In genomic region chr7:16119569-16120261, GRCm38 (mm10) we compare ENCODE assay signal across 8 mouse cellular contexts. TPM values are rescaled to one million over a fixed set of nuclear protein-coding genes. Genes with fewer than 3 reads are reported as not detected.
DNase-seq lines count a peak whose midpoint lies in the region; ATAC-seq lines count a peak whose summit lies in the region.

TSS of gene Kptn (plus strand) at chr7:16119895.

- H3K4me3 ChIP-seq in intestine, embryonic 14.5 days (ENCODE audit: low read depth, low read length) = peak within 1 kb of the TSS; percentile 88

- peaks cover 4% of the 10 kb centered on the region for H3K4me1 ChIP-seq in intestine, embryonic 14.5 days (replicated peaks; ENCODE audit: control insufficient read depth, insufficient read depth, low read length)

- 2% methylated on average over 33 of the region's 33 CpGs for WGBS in intestine, embryonic 14.5 days

- peak within 1 kb of the TSS; percentile 57 for H3K4me2 ChIP-seq in intestine, embryonic 14.5 days (ENCODE audit: low read length)

- H3K9ac ChIP-seq in intestine, embryonic 14.5 days (ENCODE audit: low read length) = peak within 1 kb of the TSS; percentile 74

- peak; percentile 88 for ATAC-seq in intestine, embryonic 14.5 days (replicated peaks; ENCODE audit: low FRiP score, low TSS enrichment, low read depth)

- H3K36me3 ChIP-seq in intestine, embryonic 14.5 days (ENCODE audit: control insufficient read depth, insufficient read depth, low read length) = peaks cover 44% of the 10 kb centered on the region

- H3K9me3 ChIP-seq in intestine, embryonic 14.5 days (ENCODE audit: control insufficient read depth, low read length) = no peaks in the 10 kb centered on the region

- no peaks in the 10 kb centered on the region for H3K27me3 ChIP-seq in intestine, embryonic 14.5 days (replicated peaks; ENCODE audit: control insufficient read depth, insufficient read depth, low read length)

- intact Hi-C loops in left cerebral cortex, postnatal 14 days (cut with DNase I) = no loop called here

- H3K27ac ChIP-seq in intestine, embryonic 14.5 days (ENCODE audit: low read depth) = peak within 1 kb of the TSS; percentile 85

- peak; percentile 90 for DNase-seq in adrenal gland, adult 18-20 months (ENCODE audit: low spot score in 2 of 2)
- peak; percentile 93 for DNase-seq in embryo, embryonic 11 days
- DNase-seq in gastrocnemius, postnatal 25 days = peak; percentile 84
- DNase-seq in intestine, embryonic 14.5 days (ENCODE audit: low spot score) = peak; percentile 99
- peak; percentile 90 to 93 for DNase-seq in left cerebral cortex, postnatal 14 days (ENCODE audit: low spot score in 2 of 2)
- peak; percentile 93 for DNase-seq in mesoderm, embryonic 11.5 days (ENCODE audit: low read depth, low spot score)
- DNase-seq in right cerebral cortex, postnatal 36 days (ENCODE audit: low spot score in 2 of 2) = peak; percentile 83 to 84
- DNase-seq in yolk sac, embryonic 10.5 days (ENCODE audit: low spot score) = peak; percentile 92

RNA-seq across cellular contexts. Expression of gene Kptn, which starts in this region (rescaled TPM):
- 10 to 100 TPM; 19.6 to 20.7 TPM for total RNA-seq in adrenal gland, adult 18-20 months (2021)
- total RNA-seq in gastrocnemius, postnatal 25 days (2021) = 10 to 100 TPM; 10.7 to 11.1 TPM
- polyA plus RNA-seq in intestine, embryonic 14.5 days (2014; fragmentation: Nextera tagmentation; extraction: Ambion mirVana) = 28.1 and 32.7 TPM in 2 replicates
- total RNA-seq in left cerebral cortex, postnatal 14 days (2021) = 10 to 100 TPM; 41.7 to 47.5 TPM

Comparison
In these comparisons a context has a peak if more than half of its experiments do, and no peak if none do; other contexts are left out.
1. Peak in every context shown above with its lines: DNase-seq, ATAC-seq, H3K4me3 ChIP-seq and H3K27ac ChIP-seq.